Mouse (Mus musculus) CH12.LX (cell line): ENCODE data around the gene Ghrl. TPM values are rescaled to one million over a fixed set of nuclear protein-coding genes. Genes with fewer than 3 reads are reported as not detected.

Experiments used
- DNase-seq: peaks from one replicate; pipeline ENCODE4 v3.0.0-alpha.2; 2013; ENCODE audit errors: extremely low read depth
- H3K27ac ChIP-seq: 2 replicates; pipeline ENCODE4 v1.5.1; 2012; ENCODE audit warnings: low read depth, mild to moderate bottlenecking, control low read depth, moderate library complexity; ENCODE audit not compliant: insufficient read depth
- H3K27me3 ChIP-seq: replicated peaks from 2 replicates; pipeline ENCODE3; 2012; ENCODE audit warnings: inconsistent platforms
- H3K36me3 ChIP-seq, 2 experiments: replicated peaks in 1 of 2; 2 replicates each; pipeline versions ENCODE3 to v1.6.1; 2012; ENCODE audit warnings: inconsistent platforms in 1 of 2, low read length in 1 of 2, mild to moderate bottlenecking in 1 of 2, mixed read lengths in 1 of 2, moderate library complexity in 1 of 2; ENCODE audit not compliant: control insufficient read depth in 1 of 2, insufficient read depth in 1 of 2
- H3K4me1 ChIP-seq, 2 experiments: 2 replicates each; pipeline ENCODE4 v1.6.1; 2012; ENCODE audit warnings: inconsistent platforms in 1 of 2, moderate library complexity in 1 of 2; ENCODE audit not compliant: insufficient read depth in 2 of 2, control insufficient read depth in 1 of 2
- H3K4me2 ChIP-seq: 2 replicates; pipeline ENCODE4 v1.6.1; 2012; ENCODE audit warnings: low read depth, mild to moderate bottlenecking, control low read depth; ENCODE audit not compliant: poor library complexity, insufficient read depth, severe bottlenecking
- H3K4me3 ChIP-seq, 3 experiments: fragments of 150-350 bp in 1 of 3; sonication (generic) in 1 of 3; replicated peaks in 1 of 3; 2 replicates each; pipeline versions ENCODE3 to v1.5.1; 2011 to 2012; ENCODE audit warnings: low read depth in 2 of 3, low read length in 2 of 3, mild to moderate bottlenecking in 2 of 3, moderate library complexity in 2 of 3, control low read depth in 1 of 3, improper control_type of control experiment in 1 of 3, inconsistent platforms in 1 of 3, mixed read lengths in 1 of 3; ENCODE audit not compliant: poor library complexity in 1 of 3
- H3K79me2 ChIP-seq: replicated peaks from 2 replicates; pipeline ENCODE4 v1.6.1; 2012; ENCODE audit warnings: mild to moderate bottlenecking, moderate library complexity; ENCODE audit not compliant: control insufficient read depth, poor library complexity, insufficient read depth, severe bottlenecking; ENCODE audit errors: extremely low read depth
- H3K9ac ChIP-seq: 2 replicates; pipeline ENCODE4 v1.6.1; 2012; ENCODE audit warnings: low read depth, mild to moderate bottlenecking, control low read depth, moderate library complexity; ENCODE audit not compliant: insufficient read depth
- H3K9me3 ChIP-seq: replicated peaks from 2 replicates; pipeline ENCODE3; 2012; ENCODE audit warnings: low read length, inconsistent platforms, mixed read lengths
- MAZ ChIP-seq: IDR thresholded peaks from 2 replicates; pipeline ENCODE4 v1.6.1; 2012; ENCODE audit warnings: low read depth, mild to moderate bottlenecking, inconsistent platforms, low read length, improper control_type of control experiment, moderate library complexity
- POLR2A ChIP-seq: IDR thresholded peaks from 2 replicates; pipeline ENCODE4 v1.6.1; 2011; ENCODE audit warnings: low read depth, mild to moderate bottlenecking, improper control_type of control experiment, low read length
- RAD21 ChIP-seq: IDR thresholded peaks from 2 replicates; pipeline ENCODE4 v1.6.1; 2011; ENCODE audit warnings: low read depth, mild to moderate bottlenecking, low read length, improper control_type of control experiment, moderate library complexity
- dilution Hi-C: fragments of 300-500 bp; cut with MboI; formaldehyde crosslinking; loops from 2 replicates; pipeline ENCODE4 v1.14.3; 2020; ENCODE audit warnings: low sequenced_read_pairs; ENCODE audit not compliant: extremely low pct_unique_long_range_greater_than_20kb, extremely low pct_ligation_motif_present
- in situ Hi-C: fragments of 300-500 bp; cut with MboI; formaldehyde crosslinking; loops from 3 replicates; pipeline ENCODE4 v1.14.3; 2019; ENCODE audit warnings: low sequenced_read_pairs, low pct_ligation_motif_present, low pct_unique_long_range_greater_than_20kb, mixed read lengths
- polyA plus RNA-seq: library from polyadenylated mRNA; unstranded; fragments of >175 nt; gene quantifications from 2 replicates; pipeline ENCODE4 v1.2.1, GENCODE M21; 2012; ENCODE audit warnings: low read depth; ENCODE audit not compliant: insufficient read length
- total RNA-seq, 2 experiments: library from RNA; depleted of rRNA; stranded (reverse); fragments of 300-350 nt in 1 of 2; fragments of >200 nt in 1 of 2; gene quantifications; 2 replicates each; pipeline ENCODE4 v1.2.3; 2012 to 2014

The Ghrl gene
- total and polyA plus RNA-seq, 3 experiments: 2.6 TPM; not detected in 2

DNA sequence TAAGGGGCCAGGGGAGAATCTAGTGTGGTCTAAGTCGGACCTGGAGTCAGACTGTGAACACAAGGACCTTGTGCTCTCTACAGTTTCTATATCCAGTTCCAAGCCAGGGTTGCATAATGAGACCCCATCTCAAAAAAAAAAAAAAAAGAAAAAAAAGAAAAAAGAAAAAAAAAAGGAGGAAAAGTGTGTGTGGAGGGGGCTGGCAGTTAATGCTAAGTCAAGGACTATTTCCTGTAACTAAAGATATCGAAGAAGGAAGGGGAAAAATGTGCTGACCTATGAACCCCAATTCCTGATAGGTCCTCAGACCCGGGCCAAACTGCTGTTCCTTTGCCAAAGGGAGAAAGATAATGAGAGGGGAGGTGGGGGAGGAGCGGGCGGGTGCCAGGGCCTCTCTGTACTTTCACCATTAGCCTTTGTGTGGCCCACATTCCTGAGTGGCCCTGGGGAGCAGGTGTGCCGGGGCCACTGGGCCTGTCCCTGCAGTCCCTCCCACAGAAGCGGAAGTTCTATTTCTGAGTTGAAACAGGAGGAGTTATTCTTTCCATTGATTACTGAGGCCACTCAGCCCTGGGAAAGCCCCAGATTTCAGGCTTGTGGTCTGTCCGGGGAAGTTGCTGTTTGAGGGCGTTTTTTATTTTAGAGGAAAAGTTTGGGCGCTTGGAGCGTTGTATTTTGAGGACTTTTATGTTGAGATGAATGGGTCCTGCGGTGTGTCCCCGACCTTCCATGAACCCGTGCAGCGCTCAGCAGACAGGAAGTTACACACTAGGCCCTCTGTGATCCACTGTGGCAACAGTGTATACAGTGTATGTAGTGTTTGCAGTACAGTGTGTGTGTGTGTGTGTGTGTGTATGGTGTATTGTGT lies 51.2 kb downstream of the Ghrl start (continued):
- no peak; the same call in 1 of the 2 replicates for TF ChIP-seq POLR2A

DNA sequence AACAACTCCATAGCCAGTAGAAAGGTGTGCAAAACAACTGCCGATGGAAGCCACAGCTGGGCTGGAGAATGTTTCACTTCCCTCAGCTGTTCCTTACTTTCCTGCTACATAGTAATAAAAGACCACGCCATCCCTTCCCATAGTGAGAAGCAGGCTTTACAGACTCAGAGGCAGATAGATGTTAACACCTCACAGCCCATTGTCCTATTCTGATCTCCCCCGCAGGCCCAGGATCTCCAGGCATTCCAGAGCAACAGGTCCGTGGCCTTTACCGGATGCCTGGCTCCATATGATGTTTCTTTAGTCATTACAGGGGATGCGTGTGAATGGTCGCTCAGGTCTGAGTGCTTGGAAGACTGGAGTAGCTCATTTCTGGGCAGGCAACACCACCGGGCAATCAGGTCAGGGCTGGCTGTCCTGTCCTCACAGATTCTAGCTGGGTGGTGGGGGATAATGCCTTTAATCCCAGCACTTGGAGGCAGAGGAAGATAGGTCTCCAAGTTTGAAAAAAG lies 52.0 kb downstream of the Ghrl start:
- TF ChIP-seq MAZ: no peak
- no peak for TF ChIP-seq RAD21
- Histone ChIP-seq H3K27me3 (no peaks in the 10 kb centered on the region), H3K4me2 (0 out of 2 replicates have a peak overlapping the region, but pooled peaks have one; percentile 49), H3K36me3 (peaks cover 29 to 55% of the 10 kb centered on the region in 2 experiments), H3K4me3 (no peak overlapping the region), H3K9ac (0 out of 2 replicates have a peak overlapping the region, but pooled peaks have one; percentile 23), H3K27ac (peak overlapping the region; percentile 79), H3K4me1 (peaks cover 45 to 72% of the 10 kb centered on the region in 2 experiments), H3K79me2 (peaks cover 53% of the 10 kb centered on the region), H3K9me3 (peaks cover 13% of the 10 kb centered on the region)
- dilution Hi-C loops (no loop called here), in situ Hi-C loops (no loop called here)
- DNase-seq: no peak

Other genes with a start within 250 kb of the Ghrl start
- not detected in 2 replicates for gene Il17rc, start 248.5 kb downstream of the Ghrl start, total RNA-seq (2012; rRNA removed)
- gene Il17rc, start 248.5 kb downstream of the Ghrl start, total RNA-seq (2014; rRNA removed): not detected in 2 replicates
- not detected in 2 replicates for gene Il17rc, start 248.5 kb downstream of the Ghrl start, polyA plus RNA-seq
- gene Creld1, start 236.6 kb downstream of the Ghrl start, total RNA-seq (2012; rRNA removed): 4.3 and 6.2 TPM in 2 replicates
- 3.3 and 3.4 TPM in 2 replicates for gene Creld1, start 236.6 kb downstream of the Ghrl start, total RNA-seq (2014; rRNA removed)
- gene Creld1, start 236.6 kb downstream of the Ghrl start, polyA plus RNA-seq: 12.9 and 14.3 TPM in 2 replicates
- not detected in 2 replicates for gene Prrt3, start 217.9 kb downstream of the Ghrl start, total RNA-seq (2012; rRNA removed)
- not detected in 2 replicates for gene Prrt3, start 217.9 kb downstream of the Ghrl start, total RNA-seq (2014; rRNA removed)
- not detected in 2 replicates for gene Prrt3, start 217.9 kb downstream of the Ghrl start, polyA plus RNA-seq
- 52.7 and 62.2 TPM in 2 replicates for gene Emc3, start 188.2 kb downstream of the Ghrl start, total RNA-seq (2012; rRNA removed)
- 87.5 and 90.9 TPM in 2 replicates for gene Emc3, start 188.2 kb downstream of the Ghrl start, total RNA-seq (2014; rRNA removed)
- gene Emc3, start 188.2 kb downstream of the Ghrl start, polyA plus RNA-seq: 64.6 and 64.9 TPM in 2 replicates
- 25.5 and 26.3 TPM in 2 replicates for gene Fancd2, start 188.2 kb downstream of the Ghrl start, total RNA-seq (2012; rRNA removed)
- gene Fancd2, start 188.2 kb downstream of the Ghrl start, total RNA-seq (2014; rRNA removed): 32.7 and 37.3 TPM in 2 replicates
- 27.2 and 30.2 TPM in 2 replicates for gene Fancd2, start 188.2 kb downstream of the Ghrl start, polyA plus RNA-seq
- not detected in 2 replicates for gene Fancd2os, start 119.2 kb downstream of the Ghrl start, total RNA-seq (2012; rRNA removed)
- gene Fancd2os, start 119.2 kb downstream of the Ghrl start, total RNA-seq (2014; rRNA removed): not detected in 2 replicates
- gene Fancd2os, start 119.2 kb downstream of the Ghrl start, polyA plus RNA-seq: 0.31 and 0.45 TPM in 2 replicates
- gene Brk1, start 115.1 kb downstream of the Ghrl start, total RNA-seq (2012; rRNA removed): 112 and 122 TPM in 2 replicates
- gene Brk1, start 115.1 kb downstream of the Ghrl start, total RNA-seq (2014; rRNA removed): 224 and 245 TPM in 2 replicates
- 142 and 145 TPM in 2 replicates for gene Brk1, start 115.1 kb downstream of the Ghrl start, polyA plus RNA-seq
- gene Vhl, start 95.9 kb downstream of the Ghrl start, total RNA-seq (2012; rRNA removed): 14.2 and 17.6 TPM in 2 replicates
- 32.6 and 36.6 TPM in 2 replicates for gene Vhl, start 95.9 kb downstream of the Ghrl start, total RNA-seq (2014; rRNA removed)
- 19.2 and 23.1 TPM in 2 replicates for gene Vhl, start 95.9 kb downstream of the Ghrl start, polyA plus RNA-seq
- gene Irak2, start 81.4 kb downstream of the Ghrl start, total RNA-seq (2012; rRNA removed): 31.6 and 39.5 TPM in 2 replicates
- gene Irak2, start 81.4 kb downstream of the Ghrl start, total RNA-seq (2014; rRNA removed): 26.9 and 30.0 TPM in 2 replicates
- 32.5 and 38.6 TPM in 2 replicates for gene Irak2, start 81.4 kb downstream of the Ghrl start, polyA plus RNA-seq
- gene Tatdn2, start 22.8 kb downstream of the Ghrl start, total RNA-seq (2012; rRNA removed): 35.1 and 62.5 TPM in 2 replicates
- gene Tatdn2, start 22.8 kb downstream of the Ghrl start, total RNA-seq (2014; rRNA removed): 34.5 and 35.5 TPM in 2 replicates
- gene Tatdn2, start 22.8 kb downstream of the Ghrl start, polyA plus RNA-seq: 58.0 and 70.8 TPM in 2 replicates
- 209 and 244 TPM in 2 replicates for gene Sec13, start 20.9 kb upstream of the Ghrl start, total RNA-seq (2012; rRNA removed)
- gene Sec13, start 20.9 kb upstream of the Ghrl start, total RNA-seq (2014; rRNA removed): 257 and 267 TPM in 2 replicates
- 145 and 156 TPM in 2 replicates for gene Sec13, start 20.9 kb upstream of the Ghrl start, polyA plus RNA-seq